Mouse (Mus musculus) neural tube, embryonic 12.5 days (tissue): ENCODE data around the gene Aff3. TPM values are rescaled to one million over a fixed set of nuclear protein-coding genes. Genes with fewer than 3 reads are reported as not detected.

Experiments
- ATAC-seq: fragments of 200-750 bp; cut with Nextera tagmentation; 2 replicates; pipeline ENCODE4 v1.8.0; 2017; ENCODE audit warnings: low read depth, mild to moderate bottlenecking, moderate TSS enrichment, moderate library complexity; ENCODE audit not compliant: low FRiP score
- H3K27ac ChIP-seq: fragments of 300-500 bp; sonication (generic); 2 replicates; pipeline ENCODE4 v1.5.1; 2016
- H3K27me3 ChIP-seq: fragments of 300-500 bp; sonication (generic); replicated peaks from 2 replicates; pipeline ENCODE4 v1.6.1; 2016; ENCODE audit warnings: mild to moderate bottlenecking
- H3K36me3 ChIP-seq: fragments of 300-500 bp; sonication (generic); 2 replicates; pipeline ENCODE4 v1.6.1; 2016; ENCODE audit warnings: mild to moderate bottlenecking
- H3K4me1 ChIP-seq: fragments of 300-500 bp; sonication (generic); 2 replicates; pipeline ENCODE4 v1.6.1; 2016
- H3K4me2 ChIP-seq: fragments of 300-500 bp; sonication (generic); replicated peaks from 2 replicates; pipeline ENCODE4 v1.6.1; 2016; ENCODE audit warnings: mild to moderate bottlenecking
- H3K4me3 ChIP-seq: fragments of 300-500 bp; sonication (generic); 2 replicates; pipeline ENCODE4 v1.5.1; 2016
- H3K9ac ChIP-seq: fragments of 300-500 bp; sonication (generic); 2 replicates; pipeline ENCODE4 v1.6.1; 2016; ENCODE audit warnings: mild to moderate bottlenecking
- H3K9me3 ChIP-seq: fragments of 300-500 bp; sonication (generic); 2 replicates; pipeline ENCODE4 v1.6.1; 2016; ENCODE audit warnings: mild to moderate bottlenecking
- WGBS: fragments of 180-500 bp; shearing (Covaris S2); methylation state at CpG from one replicate; pipeline ENCODE4 v1.1.7; 2016; 5-methylcytosine and 5-hydroxymethylcytosine counted together
- polyA plus RNA-seq: library from polyadenylated mRNA; unstranded; fragments of >200 nt; fragmentation: Nextera tagmentation; extraction: Ambion mirVana; gene quantifications from 2 replicates; pipeline ENCODE4 v1.2.1, GENCODE M21; 2016

The Aff3 gene
- polyA plus RNA-seq, 1 experiment from 2014 or later: 37.7 TPM

DNA sequence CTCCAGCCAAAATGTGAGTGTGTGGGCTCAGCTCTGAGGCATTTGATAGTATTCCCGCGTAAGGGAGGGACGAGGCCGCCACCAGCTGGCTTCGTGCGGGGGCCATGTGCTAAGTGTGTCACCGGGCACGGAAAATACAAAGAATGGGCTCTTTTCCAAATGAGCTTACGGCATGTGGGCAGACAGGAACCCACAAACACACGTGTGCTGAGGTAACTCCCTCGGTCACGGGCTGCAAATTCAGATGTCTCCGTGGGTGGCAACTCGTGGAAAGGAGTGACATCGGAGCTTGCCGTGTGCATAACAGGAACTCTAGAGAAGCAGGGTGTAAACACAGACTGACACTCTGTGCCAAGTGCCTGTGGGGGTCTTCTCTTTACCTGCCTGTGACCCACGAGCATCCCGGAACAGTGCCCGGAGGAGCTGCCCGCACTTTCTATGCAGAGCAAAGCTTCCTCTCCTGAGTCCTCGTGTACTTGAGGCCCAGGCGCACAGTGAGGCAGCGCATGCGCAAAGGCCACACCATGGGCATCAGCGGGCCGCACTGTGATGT, 305.9 kb downstream of the Aff3 start:
- Histone ChIP-seq H3K4me1 (no peaks in the 10 kb centered on the region), H3K27ac (no peak overlapping the region), H3K4me2 (no peak overlapping the region), H3K36me3 (no peaks in the 10 kb centered on the region), H3K27me3 (no peaks in the 10 kb centered on the region), H3K4me3 (no peak overlapping the region), H3K9me3 (no peaks in the 10 kb centered on the region), H3K9ac (no peak overlapping the region)
- ATAC-seq: no peak
- 89% methylated on average over 26 of the region's 26 CpGs for WGBS

DNA sequence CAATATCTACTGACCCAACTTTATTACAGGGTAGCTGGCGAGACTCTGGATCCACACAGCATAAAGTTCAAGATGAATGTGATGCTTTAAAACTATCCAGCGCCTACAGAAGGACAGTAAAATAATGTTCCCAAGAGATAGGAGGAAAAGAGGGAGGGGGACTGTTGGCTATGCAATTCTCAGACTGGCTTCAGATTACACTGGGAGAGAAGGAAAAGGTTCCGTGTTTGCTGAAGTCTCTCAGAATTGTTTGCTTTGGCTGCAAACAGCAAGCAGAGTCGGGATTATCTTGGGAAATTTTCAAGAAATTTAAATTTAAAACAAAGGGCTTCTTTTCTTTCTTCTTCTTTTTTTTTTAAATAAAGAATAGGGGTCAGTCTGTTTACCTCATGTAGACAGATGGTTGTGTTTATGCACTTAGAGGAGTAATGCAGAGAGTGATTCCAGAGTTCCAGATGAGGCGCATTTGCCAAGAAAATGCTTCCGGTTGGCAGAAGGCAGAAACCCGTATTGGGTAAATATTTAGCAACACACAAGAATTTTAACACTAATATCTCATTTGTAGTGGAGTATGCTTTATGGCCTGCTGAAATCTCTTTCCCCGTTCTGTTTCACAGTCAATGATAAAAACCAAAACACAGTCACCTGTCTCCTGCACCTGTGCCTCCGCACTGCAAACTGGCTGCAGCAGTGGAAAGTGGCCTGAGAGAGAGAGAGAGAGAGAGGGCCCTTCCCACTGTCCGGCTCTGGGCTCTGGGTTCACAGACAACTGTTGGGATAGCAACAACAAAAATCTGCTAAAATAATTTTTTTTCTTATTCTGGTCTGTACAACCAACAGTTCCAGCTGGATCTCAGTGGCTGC, 306.6 kb downstream of the Aff3 start:
- H3K4me3 ChIP-seq: no peak overlapping the region
- H3K27ac ChIP-seq: no peak overlapping the region
- no peaks in the 10 kb centered on the region for H3K4me1 ChIP-seq
- H3K27me3 ChIP-seq: no peaks in the 10 kb centered on the region
- H3K4me2 ChIP-seq: no peak overlapping the region
- 79% methylated on average over 10 of the region's 10 CpGs for WGBS
- no peaks in the 10 kb centered on the region for H3K36me3 ChIP-seq
- H3K9ac ChIP-seq: no peak overlapping the region
- no peaks in the 10 kb centered on the region for H3K9me3 ChIP-seq
- ATAC-seq: no peak

DNA sequence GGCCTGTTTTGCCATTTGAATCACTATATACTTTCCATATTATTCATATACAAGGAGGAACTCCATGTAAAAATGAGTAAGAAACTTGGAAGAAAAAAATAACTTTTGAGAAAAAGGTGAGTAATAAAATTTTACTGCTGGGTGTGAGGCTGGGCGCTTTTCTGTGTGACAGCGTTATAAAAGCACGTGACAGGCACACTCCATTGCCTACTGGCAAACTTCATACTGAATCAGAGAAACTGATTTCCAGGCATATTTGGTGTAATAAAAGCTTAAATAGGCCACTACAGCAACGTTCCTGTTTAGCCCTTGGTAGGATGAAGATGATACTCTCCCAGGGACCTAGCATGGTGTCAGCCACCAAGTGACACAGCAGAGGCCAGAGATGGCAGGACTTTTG, 310.2 kb downstream of the Aff3 start:
- no peaks in the 10 kb centered on the region for H3K9me3 ChIP-seq

DNA sequence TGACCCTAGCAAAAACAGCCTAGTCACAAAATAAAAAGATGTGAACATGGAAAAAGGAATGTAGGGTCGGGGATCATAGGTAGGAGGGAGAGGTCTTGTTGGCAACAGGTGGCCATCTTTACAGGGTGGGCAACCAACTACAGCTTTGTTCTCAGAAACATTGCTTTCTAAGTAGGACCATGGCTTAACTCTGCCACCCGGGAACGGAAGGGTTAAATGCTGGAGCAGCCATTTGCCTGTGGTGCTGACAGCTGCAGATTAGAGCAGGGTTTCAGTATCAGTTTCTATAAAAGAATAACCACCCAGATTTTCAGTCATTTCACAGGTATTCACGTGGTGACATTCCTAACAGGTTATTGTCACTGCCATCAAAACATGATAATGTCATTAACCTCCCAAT, 317.4 kb downstream of the Aff3 start:
- no peak overlapping the region for H3K9ac ChIP-seq
- no peaks in the 10 kb centered on the region for H3K9me3 ChIP-seq
- no peaks in the 10 kb centered on the region for H3K27me3 ChIP-seq
- H3K27ac ChIP-seq: no peak overlapping the region
- no peaks in the 10 kb centered on the region; the same call in 1 of the 2 replicates for H3K36me3 ChIP-seq
- H3K4me2 ChIP-seq: no peak overlapping the region
- H3K4me3 ChIP-seq: no peak overlapping the region
- 92% methylated on average over 4 of the region's 4 CpGs for WGBS
- H3K4me1 ChIP-seq: no peaks in the 10 kb centered on the region
- no peak for ATAC-seq

More for the DNA sequence above, 310.2 kb downstream of the Aff3 start:
- Histone ChIP-seq H3K4me2 (no peak overlapping the region), H3K4me3 (no peak overlapping the region), H3K9ac (no peak overlapping the region), H3K36me3 (no peaks in the 10 kb centered on the region), H3K27ac (no peak overlapping the region), H3K27me3 (no peaks in the 10 kb centered on the region), H3K4me1 (no peaks in the 10 kb centered on the region)
- 81% methylated on average over 4 of the region's 4 CpGs for WGBS
- ATAC-seq: no peak

DNA sequence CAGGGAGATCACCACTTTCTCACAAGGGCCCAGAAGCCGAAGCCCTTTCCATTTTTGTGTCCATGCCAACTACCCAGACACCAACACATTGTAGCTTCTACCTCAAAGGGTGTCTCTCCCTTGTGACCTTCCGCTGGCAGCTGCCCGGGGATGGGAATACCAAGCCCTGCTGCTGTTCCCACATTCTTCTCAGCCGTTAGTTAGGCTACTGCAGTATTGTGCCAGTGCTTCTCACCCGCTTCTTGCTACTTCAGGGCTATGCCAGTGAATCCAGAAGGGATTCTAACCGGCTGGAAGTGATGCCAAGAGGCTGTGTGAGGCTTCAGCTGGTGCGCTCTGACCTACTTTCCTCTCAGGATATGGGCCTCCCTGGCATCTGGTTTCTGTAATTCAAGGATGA, 330.5 kb downstream of the Aff3 start:
- Histone ChIP-seq H3K4me3 (no peak overlapping the region), H3K9me3 (no peaks in the 10 kb centered on the region), H3K36me3 (no peaks in the 10 kb centered on the region), H3K4me2 (no peak overlapping the region), H3K27me3 (no peaks in the 10 kb centered on the region), H3K9ac (no peak overlapping the region), H3K4me1 (peaks cover 9% of the 10 kb centered on the region; the same call in 1 of the 2 replicates), H3K27ac (no peak overlapping the region)
- WGBS: 88% methylated on average over 7 of the region's 7 CpGs
- no peak for ATAC-seq

DNA sequence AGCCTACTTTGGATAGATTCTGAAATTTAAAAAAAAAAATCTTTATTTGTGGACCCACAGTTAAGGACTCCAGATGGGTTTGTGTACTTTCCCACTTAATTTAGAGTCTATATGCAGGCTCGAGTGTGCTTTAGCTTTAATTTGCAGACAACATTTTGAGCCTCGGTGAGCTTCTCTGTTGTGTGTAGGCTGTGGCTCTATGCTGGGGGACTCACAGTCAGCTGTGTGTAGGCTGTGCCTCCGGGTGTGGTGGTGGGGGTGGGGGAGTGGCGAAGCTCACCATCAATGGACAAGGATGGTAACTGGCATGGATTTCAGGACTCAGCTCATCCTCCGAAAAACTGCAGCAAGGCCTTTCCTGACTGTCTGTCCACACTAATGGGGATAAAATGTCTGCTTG, 331.8 kb downstream of the Aff3 start:
- Histone ChIP-seq H3K27ac (no peak overlapping the region), H3K4me1 (peaks cover 9% of the 10 kb centered on the region; the same call in 1 of the 2 replicates), H3K4me2 (no peak overlapping the region), H3K27me3 (no peaks in the 10 kb centered on the region), H3K9ac (no peak overlapping the region), H3K9me3 (no peaks in the 10 kb centered on the region), H3K4me3 (no peak overlapping the region), H3K36me3 (no peaks in the 10 kb centered on the region)
- WGBS: 93% methylated on average over 5 of the region's 5 CpGs
- no peak for ATAC-seq

DNA sequence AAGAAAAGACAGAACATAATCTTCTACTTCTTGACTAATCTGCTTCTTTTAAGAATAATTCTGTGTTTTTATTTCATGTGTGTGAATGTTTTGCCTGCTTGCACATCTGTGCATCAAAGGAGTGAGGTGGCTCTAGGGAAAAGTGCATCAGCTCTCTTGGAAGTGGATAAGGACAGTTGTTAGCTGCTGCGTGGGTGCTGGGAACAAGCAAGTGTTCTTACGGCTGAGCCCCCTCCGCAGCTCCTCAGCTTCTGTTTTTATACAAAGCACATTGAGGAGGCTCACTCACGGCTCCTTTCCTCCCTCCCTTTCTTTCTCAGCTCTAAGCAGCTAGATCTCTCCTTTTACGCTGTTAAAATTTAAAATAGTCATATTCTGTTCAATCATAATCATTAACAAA, 340.5 kb downstream of the Aff3 start:
- Histone ChIP-seq H3K4me3 (no peak overlapping the region), H3K4me2 (no peak overlapping the region), H3K36me3 (no peaks in the 10 kb centered on the region), H3K4me1 (no peaks in the 10 kb centered on the region), H3K27ac (no peak overlapping the region), H3K9me3 (no peaks in the 10 kb centered on the region), H3K9ac (no peak overlapping the region), H3K27me3 (no peaks in the 10 kb centered on the region)
- 74% methylated on average over 5 of the region's 5 CpGs for WGBS
- ATAC-seq: no peak

DNA sequence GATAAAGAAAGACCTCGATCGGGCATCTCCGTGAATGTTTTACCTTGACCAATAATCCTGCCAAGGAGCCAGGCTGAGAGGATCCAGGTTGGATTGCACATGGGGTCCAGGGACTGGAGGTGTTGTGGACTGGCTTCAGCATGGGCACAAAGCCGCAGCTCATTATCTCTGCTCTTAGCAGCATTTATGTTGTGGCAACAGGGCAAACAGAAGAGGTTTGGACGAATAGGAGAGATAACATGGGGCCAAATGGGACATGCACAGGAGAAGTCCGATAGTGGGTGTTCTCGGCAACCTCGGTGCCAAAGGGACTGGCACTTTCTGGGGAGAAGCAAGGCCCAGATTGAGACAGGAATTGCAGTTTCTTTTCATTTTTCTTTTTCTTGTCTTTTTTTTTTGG, 342.9 kb downstream of the Aff3 start:
- no peak overlapping the region for H3K27ac ChIP-seq
- no peak for ATAC-seq
- H3K27me3 ChIP-seq: no peaks in the 10 kb centered on the region
- H3K4me1 ChIP-seq: no peaks in the 10 kb centered on the region
- 92% methylated on average over 8 of the region's 8 CpGs for WGBS
- no peaks in the 10 kb centered on the region for H3K9me3 ChIP-seq
- no peak overlapping the region for H3K9ac ChIP-seq
- H3K36me3 ChIP-seq: no peaks in the 10 kb centered on the region
- H3K4me2 ChIP-seq: no peak overlapping the region
- no peak overlapping the region for H3K4me3 ChIP-seq

DNA sequence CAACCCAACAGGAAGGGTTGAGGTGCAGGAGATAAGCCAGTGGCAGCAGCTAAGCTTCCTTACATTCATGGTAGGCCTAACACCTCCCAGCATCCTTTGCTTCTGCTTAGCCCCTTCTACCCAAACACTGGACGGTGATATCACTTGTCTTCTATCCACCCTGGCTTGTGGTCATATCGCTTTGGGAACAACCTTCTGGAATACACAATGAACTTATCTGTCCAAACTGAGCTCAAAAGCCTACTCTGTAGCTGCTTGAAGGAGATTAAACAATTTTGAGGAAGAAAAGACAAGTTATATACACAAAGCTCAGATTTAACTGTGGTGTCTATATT, 343.8 kb downstream of the Aff3 start:
- ATAC-seq: no peak
- Histone ChIP-seq H3K9me3 (no peaks in the 10 kb centered on the region), H3K27ac (no peak overlapping the region), H3K27me3 (no peaks in the 10 kb centered on the region), H3K4me3 (no peak overlapping the region), H3K4me2 (no peak overlapping the region), H3K36me3 (no peaks in the 10 kb centered on the region), H3K9ac (no peak overlapping the region), H3K4me1 (no peaks in the 10 kb centered on the region)
- 85% methylated on average over 2 of the region's 2 CpGs for WGBS

DNA sequence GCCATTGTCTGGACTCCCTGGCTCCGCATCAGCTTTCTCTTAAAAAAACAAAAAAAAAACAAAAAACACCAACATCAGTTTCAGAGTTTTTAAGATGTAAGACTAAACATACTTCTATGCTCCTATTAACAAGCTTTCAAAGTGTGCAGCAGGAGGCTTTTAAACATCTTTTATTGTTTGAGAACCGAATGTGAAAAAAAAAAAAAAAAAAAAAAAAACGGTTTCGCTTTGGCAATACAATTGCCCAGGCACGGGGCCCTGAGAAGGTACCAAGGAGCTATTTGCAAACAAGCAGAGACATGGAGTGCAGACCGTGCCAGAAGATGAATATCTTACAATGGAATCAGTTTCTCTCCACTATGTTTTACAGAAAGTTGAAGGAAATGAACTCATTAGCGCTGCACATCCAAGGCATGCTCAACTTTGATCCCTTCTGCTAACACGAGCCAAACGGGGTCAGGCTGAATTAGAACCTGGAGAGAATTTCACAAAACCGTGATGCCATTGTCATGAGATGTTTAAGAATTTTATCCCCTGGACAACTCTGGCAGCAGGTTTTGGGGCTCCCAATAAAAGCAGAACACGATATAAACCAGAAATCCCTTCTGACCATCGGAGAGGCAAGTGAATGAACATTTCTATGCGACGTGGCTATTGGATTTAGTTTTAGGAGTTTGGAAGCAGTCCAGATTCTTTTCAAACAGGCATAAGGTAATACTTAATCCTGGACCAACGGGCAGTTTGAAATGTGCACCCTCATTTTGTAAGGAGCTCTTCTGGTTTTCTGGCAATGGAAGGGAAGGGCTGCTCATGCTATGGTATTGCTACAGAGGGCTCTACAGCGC, 344.4 kb downstream of the Aff3 start:
- Histone ChIP-seq H3K27me3 (no peaks in the 10 kb centered on the region), H3K9ac (no peak overlapping the region), H3K36me3 (no peaks in the 10 kb centered on the region), H3K4me2 (no peak overlapping the region; the same call in 1 of the 2 replicates), H3K4me3 (no peak overlapping the region), H3K4me1 (no peaks in the 10 kb centered on the region), H3K27ac (no peak overlapping the region), H3K9me3 (no peaks in the 10 kb centered on the region)
- WGBS: 77% methylated on average over 16 of the region's 16 CpGs
- ATAC-seq: no peak

DNA sequence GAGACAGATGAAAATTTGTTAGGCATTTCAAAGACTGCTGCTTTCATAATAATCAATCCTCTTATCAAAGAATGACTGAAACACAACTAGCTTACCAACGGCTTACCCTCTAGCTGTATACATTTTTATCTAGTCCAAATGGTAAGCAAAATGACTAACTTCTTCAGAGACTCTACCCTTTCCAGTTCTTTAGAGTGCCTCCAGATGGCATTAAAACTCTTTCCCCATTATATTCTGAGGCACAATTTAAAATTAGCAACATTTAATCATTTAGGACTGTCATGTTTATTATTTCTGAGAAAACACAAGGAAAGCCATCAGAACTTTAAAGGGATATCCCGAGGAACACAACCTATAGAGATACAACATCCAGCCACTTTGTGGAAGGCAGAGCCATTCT, 346.1 kb downstream of the Aff3 start:
- Histone ChIP-seq H3K9ac (no peak overlapping the region), H3K4me2 (no peak overlapping the region), H3K4me1 (no peaks in the 10 kb centered on the region), H3K4me3 (no peak overlapping the region), H3K36me3 (no peaks in the 10 kb centered on the region), H3K27ac (no peak overlapping the region), H3K9me3 (no peaks in the 10 kb centered on the region), H3K27me3 (no peaks in the 10 kb centered on the region)
- WGBS: 93% methylated on average over 2 of the region's 2 CpGs
- ATAC-seq: no peak

DNA sequence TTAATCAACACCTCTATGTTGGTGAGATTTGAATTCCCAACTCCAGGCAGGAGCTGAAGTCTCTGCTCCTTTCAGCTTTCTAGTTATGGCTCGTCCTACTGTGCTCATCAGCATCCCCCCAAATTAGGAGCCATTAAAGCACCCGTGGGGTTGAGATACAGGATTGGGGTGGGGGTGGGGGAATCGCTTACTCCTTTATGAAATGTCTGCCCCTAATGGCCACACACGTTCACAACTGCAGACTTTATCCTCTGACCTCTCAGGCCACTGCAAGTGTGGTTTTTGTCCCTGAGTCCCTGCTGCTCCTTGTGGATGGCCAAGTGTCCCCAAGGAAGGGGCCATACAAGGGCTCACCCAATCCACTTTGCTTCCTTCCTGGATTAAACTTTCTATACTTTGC, 348.8 kb downstream of the Aff3 start:
- WGBS: 76% methylated on average over 4 of the region's 4 CpGs
- Histone ChIP-seq H3K4me3 (no peak overlapping the region), H3K27me3 (no peaks in the 10 kb centered on the region), H3K9me3 (no peaks in the 10 kb centered on the region), H3K27ac (no peak overlapping the region), H3K4me1 (no peaks in the 10 kb centered on the region), H3K9ac (no peak overlapping the region), H3K36me3 (no peaks in the 10 kb centered on the region), H3K4me2 (no peak overlapping the region)
- ATAC-seq: no peak
